Mouse (Mus musculus): Measurements from ENCODE around the gene Cacng3. TPM values are rescaled to one million over a fixed set of nuclear protein-coding genes. Genes with fewer than 3 reads are reported as not detected.

Gene Cacng3
- total RNA-seq, 2 experiments from 2014 or later, result 1.5 to 4.6 TPM

DNA sequence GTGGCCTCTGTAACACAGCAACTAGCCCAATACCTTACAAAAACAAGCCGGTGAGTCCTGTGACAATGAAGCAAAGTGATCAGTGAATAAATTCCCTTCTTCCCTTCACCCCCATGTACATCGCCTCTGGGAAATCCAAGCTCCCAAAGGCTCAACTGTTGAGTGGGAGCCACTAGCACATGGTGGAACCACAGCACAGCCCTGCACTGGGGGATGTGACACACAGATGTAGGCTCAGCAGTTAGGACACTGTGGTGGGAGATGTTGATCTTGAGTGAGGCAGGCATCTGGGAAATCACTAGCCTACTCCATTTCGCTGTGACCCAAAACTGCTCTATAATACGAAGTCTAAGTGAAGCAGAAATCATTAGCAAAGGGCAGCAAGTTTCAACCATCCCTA, 48.2 kb downstream of the Cacng3 start:
- no peak for DNase-seq

DNA sequence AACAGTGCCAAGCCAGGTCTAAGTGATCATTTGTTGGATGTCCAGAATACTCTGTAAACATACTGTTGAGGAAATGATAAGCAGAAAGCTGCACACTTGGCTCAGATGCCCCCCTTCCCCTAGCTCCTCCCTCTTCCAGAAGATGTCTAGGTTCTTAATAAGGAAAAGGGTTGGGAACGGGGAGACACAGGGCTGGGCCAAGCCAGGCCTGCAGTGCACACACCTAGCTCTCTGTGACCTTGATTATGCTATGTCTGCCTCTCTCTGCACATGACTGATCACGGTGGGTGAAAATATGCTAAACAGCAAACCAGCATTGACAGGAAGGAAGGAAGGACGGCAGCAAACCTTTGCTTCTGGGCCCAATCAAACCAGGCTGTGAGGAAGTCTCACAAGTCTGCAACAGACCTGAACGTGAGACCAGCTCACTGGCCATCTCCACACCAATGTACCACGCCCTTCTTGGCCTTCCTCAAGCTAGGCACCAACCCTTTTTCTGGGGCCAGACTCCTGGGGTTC, 53.1 kb downstream of the Cacng3 start:
- DNase-seq, result no peak

DNA sequence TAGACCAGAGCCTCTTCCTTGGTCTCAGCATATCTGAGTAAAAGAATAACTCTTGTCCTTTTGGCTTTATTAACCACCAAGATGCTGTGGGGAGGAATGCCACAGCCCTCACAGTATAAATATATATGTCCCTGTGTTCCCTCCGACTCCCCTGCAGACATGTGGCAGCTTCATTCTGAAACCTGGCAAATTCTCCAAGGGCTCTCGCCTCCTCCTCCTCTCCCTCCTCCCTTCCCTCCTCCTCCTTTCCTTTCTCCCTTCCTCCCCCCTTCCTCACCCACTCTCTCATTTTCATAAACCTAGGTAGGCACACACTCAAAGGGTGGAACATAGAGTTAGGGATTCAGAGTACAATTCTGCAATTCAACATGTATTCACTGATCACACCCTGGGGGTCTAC, 56.1 kb downstream of the Cacng3 start:
- DNase-seq, result no peak

DNA sequence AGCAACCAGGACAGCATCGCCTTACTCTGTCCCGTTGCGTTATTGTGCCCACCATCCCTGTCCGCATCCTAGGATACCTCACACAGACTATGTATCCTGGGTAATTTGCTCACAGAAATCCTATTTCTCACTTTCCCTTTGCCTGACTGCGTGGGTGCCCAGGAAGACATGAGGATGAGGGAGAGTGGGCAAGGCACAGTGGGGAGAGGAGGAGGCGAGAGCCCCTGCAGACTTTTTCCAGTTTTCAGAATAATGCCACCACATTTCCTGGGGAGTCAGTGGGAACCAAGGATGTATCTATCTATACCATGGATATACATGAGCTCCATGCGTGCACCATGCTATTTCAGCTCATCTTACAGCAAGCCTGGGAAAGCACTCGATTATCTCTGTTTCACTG, 57.9 kb downstream of the Cacng3 start:
- DNase-seq, result no peak

DNA sequence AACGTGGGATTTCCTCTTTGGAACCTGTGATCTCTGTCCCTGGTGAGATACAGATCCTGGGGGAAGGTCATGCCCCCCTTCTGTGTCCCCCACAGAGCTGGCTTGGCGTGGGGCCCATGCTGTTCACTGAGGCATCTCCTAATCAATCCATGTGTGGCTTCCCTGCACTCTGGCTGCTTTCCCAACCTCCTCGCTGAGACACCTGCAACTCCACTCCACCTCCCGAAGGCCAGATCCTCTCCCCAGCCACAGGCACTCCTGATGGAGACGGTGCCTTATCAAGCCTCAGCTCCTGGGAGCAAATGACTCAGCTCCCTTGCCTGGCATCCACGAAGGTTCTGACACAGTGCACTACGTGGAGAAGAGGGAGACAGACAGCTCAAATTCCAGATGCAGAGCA, 58.6 kb downstream of the Cacng3 start:
- no peak for DNase-seq

DNA sequence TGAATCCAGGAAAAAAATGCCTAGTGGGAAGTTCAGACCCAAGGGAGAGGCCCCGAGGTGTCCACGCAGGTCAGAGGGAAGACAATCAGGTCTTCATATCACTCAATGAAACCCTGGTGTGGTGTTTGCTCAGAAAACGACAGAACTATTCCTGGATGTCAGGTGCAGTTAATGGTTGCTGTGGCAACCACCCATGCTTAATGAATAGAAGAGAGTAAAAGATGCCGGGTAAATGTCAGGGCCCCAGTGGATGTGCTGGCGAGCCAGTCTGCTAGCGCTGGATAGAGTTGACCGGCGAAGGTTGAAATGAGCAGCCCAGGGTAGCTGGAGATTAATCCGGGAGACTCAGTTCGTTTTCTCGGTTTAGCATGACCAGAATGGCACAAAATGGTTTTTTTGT, 65.0 kb downstream of the Cacng3 start:
- no peak for DNase-seq

DNA sequence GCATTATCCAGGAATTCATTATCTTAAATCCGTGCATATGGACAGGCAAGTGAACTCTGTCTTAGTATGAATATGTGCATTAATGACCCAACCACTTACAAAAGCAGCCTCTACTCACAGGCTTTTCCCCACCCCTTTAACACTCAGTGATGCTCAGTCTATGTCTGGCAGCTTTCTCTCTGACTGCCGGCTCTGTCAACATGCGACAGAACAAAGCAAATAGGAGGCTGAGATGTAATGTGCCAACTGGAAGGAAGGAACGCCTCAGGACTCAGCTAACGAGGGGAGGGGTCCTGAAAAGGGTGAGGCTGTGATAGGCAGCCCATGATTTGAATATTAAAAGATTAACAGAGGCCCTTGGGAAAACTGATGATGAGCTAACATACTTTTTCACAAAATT, 68.2 kb downstream of the Cacng3 start:
- no peak for DNase-seq

DNA sequence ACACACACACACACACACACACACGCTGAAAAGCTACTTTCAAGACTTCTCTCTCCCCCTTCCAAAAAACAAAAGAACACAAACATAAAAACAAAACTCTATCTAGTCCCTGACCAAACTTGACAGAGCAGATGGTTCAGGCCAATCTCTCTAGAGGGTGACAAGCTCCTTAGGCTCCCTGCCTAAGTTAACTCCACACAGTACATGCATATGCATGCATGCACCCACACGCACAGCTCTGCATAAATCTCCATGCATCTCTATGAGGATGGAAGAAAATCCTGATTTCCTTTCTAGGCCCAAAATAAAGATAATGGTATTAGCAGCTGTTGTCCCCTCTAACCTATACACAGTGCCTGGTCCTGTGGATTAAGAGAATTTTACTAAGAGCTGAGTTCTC, 70.4 kb downstream of the Cacng3 start:
- DNase-seq, result no peak

DNA sequence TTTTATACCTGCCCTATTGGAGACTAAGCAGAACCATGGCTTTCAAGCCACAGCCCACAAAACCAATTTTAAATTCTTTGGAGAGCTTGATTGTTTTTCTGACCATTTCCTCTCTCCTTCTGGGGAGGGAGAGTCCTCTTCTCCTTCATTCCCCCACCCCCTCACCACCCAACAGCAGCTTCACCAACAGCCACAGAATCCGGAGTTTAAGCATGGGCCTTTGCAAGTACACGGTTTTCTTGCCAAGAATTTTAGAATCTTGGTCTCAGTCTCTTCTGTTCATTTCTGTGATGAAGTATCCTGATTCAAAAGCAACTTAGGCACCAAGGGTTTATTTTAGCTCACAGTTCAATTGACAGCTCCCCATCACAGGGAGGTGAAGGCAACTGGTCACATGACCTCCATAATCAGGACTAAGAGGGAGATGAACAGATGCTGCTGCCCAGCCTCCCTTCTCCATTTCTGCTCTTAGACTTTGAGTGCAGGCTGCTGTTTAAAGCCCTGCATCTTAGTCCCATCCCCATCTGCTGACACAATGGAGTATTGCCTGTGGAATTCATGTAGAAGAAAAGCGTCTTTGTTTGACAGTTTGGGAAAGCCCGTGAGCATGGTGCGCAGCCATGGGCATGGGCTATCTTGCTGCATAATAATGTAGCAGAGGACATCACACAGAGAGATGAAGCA, 85.8 kb downstream of the Cacng3 start:
- DNase-seq, result no peak

DNA sequence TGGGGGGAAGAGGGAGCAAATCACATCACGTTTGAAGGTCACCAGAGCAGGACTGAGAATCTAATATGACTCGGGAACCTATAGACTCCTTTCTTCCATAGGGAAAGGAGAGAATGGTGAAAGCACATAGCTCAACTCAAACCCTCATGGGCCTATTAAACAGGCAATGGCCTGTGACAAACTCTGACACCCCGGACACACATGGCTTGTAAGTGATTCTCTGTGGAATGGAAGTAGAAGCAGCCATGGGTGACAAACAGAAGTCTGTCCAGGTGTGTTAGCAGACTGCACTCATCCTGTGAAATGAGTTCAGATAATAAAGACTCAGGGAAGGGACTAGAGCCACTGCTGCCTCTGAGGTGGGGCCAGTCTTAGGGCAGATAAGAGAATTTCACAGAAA, 88.4 kb downstream of the Cacng3 start:
- DNase-seq, result no peak

DNA sequence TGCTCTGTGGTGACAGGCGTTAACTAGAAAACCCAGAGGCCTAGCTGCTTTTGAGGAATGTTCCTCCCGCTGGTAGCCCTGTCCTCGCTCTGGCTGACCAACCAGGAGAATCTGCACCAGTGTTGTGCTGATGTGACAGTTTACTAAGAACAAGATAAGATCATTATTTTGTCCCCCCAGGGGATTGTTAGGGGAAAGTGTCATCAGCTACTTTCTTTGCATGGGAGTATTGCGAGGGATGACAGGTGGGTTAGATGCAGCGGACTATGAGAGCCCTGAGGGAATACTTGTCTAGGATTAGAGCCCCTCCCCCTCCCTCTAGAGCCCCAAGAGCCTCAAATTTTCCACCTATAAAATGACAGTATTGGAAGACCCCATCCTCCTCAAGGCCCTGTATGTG, 94.2 kb downstream of the Cacng3 start:
- DNase-seq, result no peak

DNA sequence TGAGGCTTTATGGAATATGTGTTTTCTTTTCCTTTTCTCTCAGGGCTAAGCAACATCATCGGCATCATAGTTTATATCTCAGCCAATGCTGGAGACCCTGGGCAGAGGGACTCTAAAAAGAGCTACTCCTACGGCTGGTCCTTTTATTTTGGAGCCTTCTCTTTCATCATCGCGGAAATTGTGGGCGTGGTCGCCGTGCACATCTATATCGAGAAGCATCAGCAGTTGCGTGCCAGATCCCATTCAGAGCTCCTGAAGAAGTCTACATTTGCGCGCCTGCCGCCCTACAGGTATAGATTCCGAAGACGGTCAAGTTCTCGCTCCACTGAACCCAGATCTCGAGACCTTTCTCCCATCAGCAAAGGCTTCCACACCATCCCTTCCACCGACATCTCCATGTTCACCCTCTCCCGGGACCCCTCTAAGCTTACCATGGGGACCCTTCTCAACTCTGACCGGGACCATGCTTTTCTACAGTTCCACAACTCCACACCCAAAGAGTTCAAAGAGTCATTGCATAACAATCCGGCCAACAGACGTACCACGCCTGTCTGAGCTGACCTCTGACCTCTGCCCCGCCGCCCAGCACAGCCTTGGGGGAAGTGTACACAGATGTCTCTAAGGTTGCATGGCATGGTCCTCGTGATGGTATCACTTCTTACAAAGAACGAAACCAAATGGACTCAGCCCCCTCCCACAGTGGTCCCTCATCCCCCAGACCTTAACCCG, 98.2 kb downstream of the Cacng3 start:
- DNase-seq, result no peak

DNA sequence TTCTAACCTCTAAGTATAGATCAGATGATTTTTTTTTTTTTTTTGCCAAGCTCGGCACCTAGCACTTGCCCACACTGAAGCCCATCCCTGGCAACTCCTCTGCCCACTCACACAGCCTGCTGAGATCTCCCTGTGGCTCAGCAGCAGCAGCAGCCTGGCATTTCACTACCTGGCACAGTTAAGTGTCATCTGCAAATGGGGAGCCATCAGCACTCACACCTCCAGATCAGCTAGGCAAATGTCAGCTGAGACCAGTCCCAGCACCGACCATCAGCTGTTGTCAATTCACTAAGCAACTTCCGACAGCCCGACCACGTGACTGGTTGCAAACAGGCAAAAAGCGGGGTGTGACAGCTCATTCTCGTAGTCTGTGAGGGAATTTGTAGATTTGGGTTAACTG, 109.3 kb downstream of the Cacng3 start:
- DNase-seq, result no peak

DNA sequence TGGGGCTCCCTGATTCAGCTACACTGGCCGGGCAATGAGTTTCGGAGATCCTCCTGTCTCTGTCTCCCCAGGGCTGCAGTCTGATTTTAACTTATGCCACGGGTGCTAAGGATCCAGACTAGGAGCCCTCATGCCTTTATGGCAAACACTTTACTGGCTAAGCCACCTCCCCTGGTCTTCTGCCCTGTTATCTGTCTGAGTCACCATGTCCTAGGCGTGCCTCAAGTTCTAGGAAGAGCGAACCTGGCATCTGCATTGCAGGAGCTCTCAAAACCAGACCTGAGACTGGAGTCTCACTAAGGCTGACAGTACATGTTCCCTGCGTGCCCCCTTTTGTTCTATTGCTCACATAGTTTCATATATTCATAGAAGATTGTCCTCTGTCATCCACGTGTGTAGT, 119.6 kb downstream of the Cacng3 start:
- no peak for DNase-seq

DNA sequence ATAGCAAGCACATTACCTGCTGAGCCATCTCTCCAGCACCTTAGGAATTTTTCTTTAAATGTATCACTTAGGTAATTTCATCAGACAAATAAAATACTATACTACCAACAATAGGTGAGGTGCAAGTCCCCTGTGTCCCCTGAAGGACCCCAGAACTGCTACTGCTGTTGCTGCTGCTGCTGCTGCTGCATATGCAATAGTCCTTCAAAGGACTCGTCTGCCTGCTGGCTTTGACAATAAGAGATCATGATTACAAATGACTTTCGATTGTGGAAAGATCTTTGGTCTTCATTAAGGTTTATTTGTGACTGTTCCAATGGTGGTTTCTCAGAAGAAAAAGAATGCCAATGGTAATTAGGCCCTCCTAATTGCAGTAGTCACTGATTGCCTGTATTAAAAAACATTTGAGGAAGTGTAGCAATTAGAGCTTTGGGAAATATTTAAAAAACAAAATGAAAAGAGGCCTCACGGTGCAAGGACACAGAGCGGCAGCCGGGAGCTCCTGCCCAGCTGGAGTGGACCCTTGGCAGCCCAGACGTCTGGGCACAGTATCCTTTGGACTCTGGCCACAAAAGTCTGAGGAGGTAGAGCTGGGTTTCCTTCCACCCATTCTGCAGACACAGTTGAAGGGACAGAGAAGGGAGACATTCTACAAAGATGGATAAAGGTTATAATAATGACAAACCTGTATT, 123.5 kb downstream of the Cacng3 start:
- DNase-seq, result no peak

DNA sequence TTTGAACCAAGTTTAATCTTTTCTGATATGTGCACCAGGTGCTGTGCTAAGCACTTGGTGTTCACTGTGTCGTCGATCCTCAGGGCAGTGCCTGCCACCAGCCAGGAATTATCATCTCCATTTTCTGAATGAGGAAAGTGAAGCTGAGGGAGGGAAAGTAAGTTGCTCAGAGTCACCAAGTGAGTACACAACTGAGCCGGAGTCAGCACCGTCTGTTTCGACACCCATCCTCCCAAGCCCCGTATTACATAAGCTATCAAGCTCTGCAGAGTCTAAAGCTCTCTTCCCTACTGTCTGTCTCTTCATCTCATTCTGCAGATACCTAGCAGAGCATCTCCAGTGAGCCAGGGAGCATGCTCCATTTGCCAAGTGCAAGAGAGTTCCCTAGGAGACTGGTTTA, 124.8 kb downstream of the Cacng3 start:
- DNase-seq, result no peak

DNA sequence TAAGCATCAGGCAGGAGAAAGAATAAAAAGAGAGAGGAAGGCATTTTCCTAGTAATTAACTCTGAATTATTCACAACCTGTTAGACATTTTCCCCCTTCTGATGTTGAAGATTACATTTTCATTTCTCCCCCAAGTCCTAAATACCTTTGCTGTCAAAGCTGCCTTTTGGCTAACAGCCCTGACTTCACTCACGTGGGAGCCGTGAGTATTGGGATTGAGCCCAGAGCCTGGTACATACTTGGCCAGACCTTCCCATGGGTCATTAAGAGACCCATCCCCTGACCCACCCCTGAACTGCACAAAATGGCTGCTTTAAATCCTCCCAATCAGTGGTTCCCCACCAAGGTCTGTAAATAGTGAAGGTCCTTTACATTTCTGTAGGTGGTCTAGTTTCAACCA, 130.5 kb downstream of the Cacng3 start:
- no peak for DNase-seq

DNA sequence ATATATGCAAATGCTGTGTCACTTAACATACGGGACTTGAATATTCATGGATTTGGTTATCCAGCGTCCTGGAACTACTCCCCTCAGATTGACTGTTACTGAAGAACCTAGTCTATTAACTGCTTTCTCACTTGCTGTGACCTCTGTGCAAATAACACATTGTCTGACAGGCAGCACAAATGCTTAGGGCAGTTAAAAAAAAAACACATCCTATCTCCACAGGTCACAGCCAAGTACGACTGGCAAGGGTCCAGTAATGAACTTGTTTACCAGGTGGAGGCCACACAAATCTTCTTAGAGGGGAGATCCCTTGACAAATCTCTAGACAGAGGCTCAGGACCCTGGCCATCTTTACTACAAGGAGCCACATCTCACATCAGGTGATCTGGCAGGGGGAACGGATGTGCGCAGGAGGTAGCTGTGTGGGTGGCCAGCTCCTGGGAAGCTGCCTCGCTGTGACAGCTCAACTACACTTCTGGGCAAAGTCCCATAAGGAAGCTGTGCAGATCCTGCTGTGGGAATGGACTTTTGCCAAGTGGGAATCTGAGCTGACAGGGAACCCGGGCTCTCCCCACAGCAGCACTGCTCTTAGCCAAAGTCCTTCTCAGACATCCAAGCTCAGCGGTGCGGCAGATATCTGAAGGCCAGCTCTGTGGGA, 133.7 kb downstream of the Cacng3 start:
- DNase-seq, result peak; percentile 42

DNA sequence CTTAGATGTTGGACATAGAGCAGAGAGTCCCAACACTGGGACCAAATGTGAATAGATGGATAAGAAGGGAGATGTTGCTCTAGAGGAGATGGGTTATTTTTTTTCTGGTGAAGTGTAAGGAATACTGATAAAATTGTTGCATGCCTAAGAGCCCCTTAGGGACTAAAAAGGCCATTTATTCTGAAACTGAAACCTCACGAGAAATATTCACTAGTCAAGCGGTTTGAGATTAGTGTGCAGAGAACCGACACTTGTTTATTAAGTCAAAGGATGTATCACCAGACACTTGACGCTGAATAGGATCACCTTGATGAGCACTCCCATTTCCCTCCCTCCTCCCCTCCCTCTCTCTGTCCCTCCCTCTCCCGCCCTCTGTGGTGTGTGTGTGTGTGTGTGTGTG, 136.2 kb downstream of the Cacng3 start:
- DNase-seq, result no peak

DNA sequence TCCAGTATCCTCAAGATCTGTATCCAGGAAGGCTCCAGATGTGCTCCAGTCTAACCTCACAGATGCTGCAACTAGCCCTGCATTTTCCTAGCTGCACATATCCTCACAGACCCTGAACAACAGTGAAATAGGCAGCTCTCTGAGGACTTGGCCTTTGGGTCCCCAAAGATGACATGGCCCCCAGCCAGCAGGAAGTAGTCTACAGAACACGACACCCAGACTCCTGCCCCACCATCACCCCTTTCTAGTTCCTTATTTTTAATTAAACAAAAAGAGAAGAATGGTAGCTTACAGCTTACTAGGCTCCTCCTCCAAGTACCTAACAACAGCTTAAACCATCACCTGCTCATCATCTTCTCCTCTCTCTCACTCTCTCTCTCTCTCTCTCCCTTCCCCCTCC, 143.4 kb downstream of the Cacng3 start:
- no peak for DNase-seq

DNA sequence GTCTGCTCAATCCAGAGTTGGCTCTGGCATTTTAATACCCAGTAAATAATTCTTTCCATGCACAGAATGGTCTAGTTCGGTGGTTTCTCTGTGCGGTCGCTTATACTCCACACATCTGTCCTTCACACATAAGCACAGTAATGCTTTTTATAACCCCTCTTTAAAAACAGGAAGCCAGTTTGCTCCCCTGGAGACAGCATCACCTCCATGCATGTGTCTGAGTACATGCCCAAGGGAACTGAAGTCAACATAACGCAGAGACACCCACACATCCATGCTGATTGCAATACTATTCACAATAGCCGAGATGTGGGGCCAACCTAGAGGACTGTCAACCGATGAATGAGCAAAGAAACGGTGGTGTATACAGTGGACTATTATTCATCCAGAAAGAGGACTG, 147.3 kb downstream of the Cacng3 start:
- DNase-seq, result no peak

Data from adrenal gland, postnatal 10 days (tissue).